Mouse (Mus musculus) adrenal gland (tissue): ENCODE data around the gene Gm10642.

Experiments
- intact Hi-C: fragments of 180-260 bp; cut with DNase I; formaldehyde crosslinking; loops from one replicate; pipeline ENCODE4 v1.15.1; 2025
- long read RNA-seq, 2 experiments: library from polyadenylated mRNA; unstranded; transcript quantifications; one replicate each; pipeline ENCODE4 v2.0.0; 2020; ENCODE audit warnings: borderline replicate concordance in 1 of 2; ENCODE audit not compliant: insufficient replicate concordance in 1 of 2

The Gm10642 gene
- long read RNA-seq, experiment 1, result 0 reads
- long read RNA-seq, experiment 2, result 0 reads

- intact Hi-C loops, result no loop called here
These were observed at the start of gene Gm10642 for GRCm38 (mm10) chr9:70656130-70657007. Gm10642 (plus strand) TSS chr9:70656251.

- intact Hi-C loops, result no loop called here
These were observed 44.9 kb upstream of the Gm10642 start for GRCm38 (mm10) chr9:70611026-70611673.

GRCm38 (mm10) chr9:70629711-70630110 is 26.3 kb upstream of the Gm10642 start:
- intact Hi-C loops, result no loop called here

- intact Hi-C loops, result no loop called here
These were observed 24.4 kb upstream of the Gm10642 start for GRCm38 (mm10) chr9:70631665-70632064.

GRCm38 (mm10) chr9:70636748-70637147 is 19.3 kb upstream of the Gm10642 start:
- intact Hi-C loops, result no loop called here

GRCm38 (mm10) chr9:70650260-70650659 is 5.8 kb upstream of the Gm10642 start:
- intact Hi-C loops, result no loop called here

- intact Hi-C loops, result no loop called here
These were observed 5.1 kb upstream of the Gm10642 start for GRCm38 (mm10) chr9:70650994-70651393.

GRCm38 (mm10) chr9:70652221-70652620 is 3.8 kb upstream of the Gm10642 start:
- intact Hi-C loops, result no loop called here

- intact Hi-C loops, result no loop called here
These were observed 2.2 kb upstream of the Gm10642 start for GRCm38 (mm10) chr9:70653875-70654274.

GRCm38 (mm10) chr9:70654496-70654895 is 1.6 kb upstream of the Gm10642 start:
- intact Hi-C loops, result no loop called here

- intact Hi-C loops, result no loop called here
These were observed 304 bp upstream of the Gm10642 start for GRCm38 (mm10) chr9:70655764-70656129.

GRCm38 (mm10) chr9:70657013-70657967 is 1.2 kb downstream of the Gm10642 start, which contains the start of gene Mindy2:
Mindy2 (minus strand) TSS chr9:70657174.
- intact Hi-C loops, result no loop called here

- intact Hi-C loops, result no loop called here
These were observed 2.2 kb downstream of the Gm10642 start for GRCm38 (mm10) chr9:70658266-70658665.

- intact Hi-C loops, result no loop called here
These were observed 8.8 kb downstream of the Gm10642 start for GRCm38 (mm10) chr9:70664847-70665246.

GRCm38 (mm10) chr9:70665372-70666145 is 9.5 kb downstream of the Gm10642 start:
- intact Hi-C loops, result no loop called here

GRCm38 (mm10) chr9:70666811-70667210 is 10.8 kb downstream of the Gm10642 start:
- intact Hi-C loops, result no loop called here

- intact Hi-C loops, result no loop called here
These were observed 12.0 kb downstream of the Gm10642 start for GRCm38 (mm10) chr9:70668048-70668447.

GRCm38 (mm10) chr9:70669197-70669596 is 13.1 kb downstream of the Gm10642 start:
- intact Hi-C loops, result no loop called here

- intact Hi-C loops, result no loop called here
These were observed 14.3 kb downstream of the Gm10642 start for GRCm38 (mm10) chr9:70670381-70670780.

GRCm38 (mm10) chr9:70671278-70671677 is 15.2 kb downstream of the Gm10642 start:
- intact Hi-C loops, result no loop called here
